Mouse (Mus musculus): ENCODE results near the gene Rarb. TPM values are rescaled to one million over a fixed set of nuclear protein-coding genes. Genes with fewer than 3 reads are reported as not detected.

Rarb gene
- polyA plus RNA-seq, 1 experiment = 0.19 TPM

DNA sequence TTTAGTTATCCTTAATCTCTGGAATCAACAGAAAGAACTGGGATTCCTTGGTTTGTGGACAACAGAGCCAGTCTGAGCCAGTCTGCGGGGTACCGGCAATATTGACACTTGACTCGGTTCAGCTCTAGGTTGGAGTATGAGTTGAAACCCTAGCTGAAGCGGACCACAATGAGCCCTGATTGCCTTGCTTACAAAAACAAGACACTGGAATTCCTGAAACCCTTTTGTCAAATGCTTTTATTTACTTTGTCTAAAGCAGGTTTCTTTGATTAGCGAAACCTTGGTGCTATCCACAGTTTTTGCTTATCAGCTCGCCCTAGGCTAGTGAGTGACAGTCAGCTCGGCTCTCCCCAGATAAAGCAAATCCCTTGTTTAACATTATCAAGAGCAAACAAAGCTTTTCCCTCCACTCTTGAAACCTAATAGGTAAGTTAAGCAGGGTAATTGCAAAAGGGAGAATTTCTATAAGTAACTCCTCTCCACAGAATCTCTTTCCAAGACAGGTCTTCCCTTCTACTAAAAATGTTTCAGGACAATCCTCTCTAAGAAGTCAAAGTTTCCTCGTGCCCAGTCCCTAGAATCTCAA is 246.1 kb downstream of the Rarb start:
- H3K4me2 ChIP-seq (ENCODE audit: low read depth) = no peak overlapping the region
- H3ac ChIP-seq (ENCODE audit: control insufficient read depth, insufficient read length) = no peak overlapping the region
- no peaks in the 10 kb centered on the region for H3K79me2 ChIP-seq (ENCODE audit: control insufficient read depth, insufficient read depth)
- H3K4me3 ChIP-seq = no peak overlapping the region
- H3K27me3 ChIP-seq (ENCODE audit: control insufficient read depth, insufficient read depth, insufficient read length) = no peaks in the 10 kb centered on the region
- no peak for TF ChIP-seq MYOD1 (IDR thresholded peaks at IDR 0.05; ENCODE audit: control insufficient read depth in 1 of 3, insufficient read length in 2 of 3, low read depth in 2 of 3)
- no peaks in the 10 kb centered on the region for H3K36me3 ChIP-seq (ENCODE audit: control insufficient read depth, insufficient read depth)

- H3K4me3 ChIP-seq = no peak overlapping the region
- no peak overlapping the region for H3K4me2 ChIP-seq (ENCODE audit: low read depth)
- no peak for TF ChIP-seq REST (IDR thresholded peaks at IDR 0.05; ENCODE audit: insufficient read depth, insufficient read length)
- no peak for TF ChIP-seq USF1 (IDR thresholded peaks at IDR 0.05; ENCODE audit: low read depth)
- TF ChIP-seq SRF (IDR thresholded peaks at IDR 0.05; ENCODE audit: control insufficient read depth, insufficient read length, low read depth) = no peak
- TF ChIP-seq MYOG (IDR thresholded peaks at IDR 0.05; ENCODE audit: control insufficient read depth in 1 of 3, insufficient read depth in 1 of 3, insufficient read length in 2 of 3, low read depth in 2 of 3) = no peak
- no peak for TF ChIP-seq POLR2AphosphoS2 (IDR thresholded peaks at IDR 0.05; ENCODE audit: insufficient read length, low read depth)
- H3K36me3 ChIP-seq (ENCODE audit: control insufficient read depth, insufficient read depth) = no peaks in the 10 kb centered on the region
- H3K79me2 ChIP-seq (ENCODE audit: control insufficient read depth, insufficient read depth) = no peaks in the 10 kb centered on the region
- no peak overlapping the region for H3ac ChIP-seq (ENCODE audit: control insufficient read depth, insufficient read length)
- H3K27me3 ChIP-seq (ENCODE audit: control insufficient read depth, insufficient read depth, insufficient read length) = no peaks in the 10 kb centered on the region
These were observed 249.4 kb downstream of the Rarb start for GRCm38 (mm10) chr14:16569506-16570001.

GRCm38 (mm10) chr14:16566920-16567319 is 252.0 kb downstream of the Rarb start:
- H3K36me3 ChIP-seq (ENCODE audit: control insufficient read depth, insufficient read depth) = no peaks in the 10 kb centered on the region
- H3ac ChIP-seq (ENCODE audit: control insufficient read depth, insufficient read length) = no peak overlapping the region
- no peaks in the 10 kb centered on the region for H3K79me2 ChIP-seq (ENCODE audit: control insufficient read depth, insufficient read depth)
- H3K4me3 ChIP-seq = no peak overlapping the region
- no peak for TF ChIP-seq REST (IDR thresholded peaks at IDR 0.05; ENCODE audit: insufficient read depth, insufficient read length)
- no peak for TF ChIP-seq MYOG (IDR thresholded peaks at IDR 0.05; ENCODE audit: control insufficient read depth in 1 of 3, insufficient read depth in 1 of 3, insufficient read length in 2 of 3, low read depth in 2 of 3)
- TF ChIP-seq USF1 (IDR thresholded peaks at IDR 0.05; ENCODE audit: low read depth) = no peak
- no peak for TF ChIP-seq TCF3 (IDR thresholded peaks at IDR 0.05; ENCODE audit: insufficient read length, low read depth)
- no peak for TF ChIP-seq MYOD1 (IDR thresholded peaks at IDR 0.05; ENCODE audit: control insufficient read depth in 1 of 3, insufficient read length in 2 of 3, low read depth in 2 of 3)
- no peak for TF ChIP-seq E2F4 (IDR thresholded peaks at IDR 0.05; ENCODE audit: insufficient read depth)
- no peak for TF ChIP-seq SRF (IDR thresholded peaks at IDR 0.05; ENCODE audit: control insufficient read depth, insufficient read length, low read depth)
- TF ChIP-seq TCF12 (IDR thresholded peaks at IDR 0.05; ENCODE audit: insufficient read depth, poor library complexity, severe bottlenecking) = no peak
- H3K27me3 ChIP-seq (ENCODE audit: control insufficient read depth, insufficient read depth, insufficient read length) = no peaks in the 10 kb centered on the region
- no peak overlapping the region for H3K4me2 ChIP-seq (ENCODE audit: low read depth)

GRCm38 (mm10) chr14:16563912-16564311 is 255.0 kb downstream of the Rarb start:
- no peaks in the 10 kb centered on the region for H3K79me2 ChIP-seq (ENCODE audit: control insufficient read depth, insufficient read depth)
- H3K4me2 ChIP-seq (ENCODE audit: low read depth) = no peak overlapping the region
- H3K27me3 ChIP-seq (ENCODE audit: control insufficient read depth, insufficient read depth, insufficient read length) = no peaks in the 10 kb centered on the region
- TF ChIP-seq E2F4 (IDR thresholded peaks at IDR 0.05; ENCODE audit: insufficient read depth) = no peak
- no peak for TF ChIP-seq MAX (IDR thresholded peaks at IDR 0.05; ENCODE audit: low read depth)
- TF ChIP-seq SRF (IDR thresholded peaks at IDR 0.05; ENCODE audit: control insufficient read depth, insufficient read length, low read depth) = no peak
- no peak for TF ChIP-seq CEBPB (IDR thresholded peaks at IDR 0.05; ENCODE audit: insufficient read depth, poor library complexity, severe bottlenecking)
- no peak for TF ChIP-seq POLR2AphosphoS2 (IDR thresholded peaks at IDR 0.05; ENCODE audit: insufficient read length, low read depth)
- no peak for TF ChIP-seq POLR2A (IDR thresholded peaks at IDR 0.05; ENCODE audit: insufficient read length, low read depth)
- TF ChIP-seq TCF3 (IDR thresholded peaks at IDR 0.05; ENCODE audit: insufficient read length, low read depth) = no peak
- no peak for TF ChIP-seq MYOD1 (IDR thresholded peaks at IDR 0.05; ENCODE audit: control insufficient read depth in 1 of 3, insufficient read length in 2 of 3, low read depth in 2 of 3)
- TF ChIP-seq MYOG (IDR thresholded peaks at IDR 0.05; ENCODE audit: control insufficient read depth in 1 of 3, insufficient read depth in 1 of 3, insufficient read length in 2 of 3, low read depth in 2 of 3) = no peak
- TF ChIP-seq USF1 (IDR thresholded peaks at IDR 0.05; ENCODE audit: low read depth) = no peak
- TF ChIP-seq TCF12 (IDR thresholded peaks at IDR 0.05; ENCODE audit: insufficient read depth, poor library complexity, severe bottlenecking) = no peak
- TF ChIP-seq REST (IDR thresholded peaks at IDR 0.05; ENCODE audit: insufficient read depth, insufficient read length) = no peak
- no peak overlapping the region for H3ac ChIP-seq (ENCODE audit: control insufficient read depth, insufficient read length)
- H3K36me3 ChIP-seq (ENCODE audit: control insufficient read depth, insufficient read depth) = no peaks in the 10 kb centered on the region
- no peak overlapping the region for H3K4me3 ChIP-seq

GRCm38 (mm10) chr14:16561496-16562170 is 257.3 kb downstream of the Rarb start:
- TF ChIP-seq MAX (IDR thresholded peaks at IDR 0.05; ENCODE audit: low read depth) (no peak), CEBPB (IDR thresholded peaks at IDR 0.05; ENCODE audit: insufficient read depth, poor library complexity, severe bottlenecking) (no peak), E2F4 (IDR thresholded peaks at IDR 0.05; ENCODE audit: insufficient read depth) (no peak), MYOD1 (IDR thresholded peaks at IDR 0.05; ENCODE audit: control insufficient read depth in 1 of 3, insufficient read length in 2 of 3, low read depth in 2 of 3) (no peak), REST (IDR thresholded peaks at IDR 0.05; ENCODE audit: insufficient read depth, insufficient read length) (no peak), TCF12 (IDR thresholded peaks at IDR 0.05; ENCODE audit: insufficient read depth, poor library complexity, severe bottlenecking) (no peak), USF1 (IDR thresholded peaks at IDR 0.05; ENCODE audit: low read depth) (no peak), SRF (IDR thresholded peaks at IDR 0.05; ENCODE audit: control insufficient read depth, insufficient read length, low read depth) (no peak), TCF3 (IDR thresholded peaks at IDR 0.05; ENCODE audit: insufficient read length, low read depth) (no peak), POLR2AphosphoS2 (IDR thresholded peaks at IDR 0.05; ENCODE audit: insufficient read length, low read depth) (no peak), POLR2A (IDR thresholded peaks at IDR 0.05; ENCODE audit: insufficient read length, low read depth) (no peak), MYOG (IDR thresholded peaks at IDR 0.05; ENCODE audit: control insufficient read depth in 1 of 3, insufficient read depth in 1 of 3, insufficient read length in 2 of 3, low read depth in 2 of 3) (no peak)
- Histone ChIP-seq H3K4me2 (ENCODE audit: low read depth) (no peak overlapping the region), H3K79me2 (ENCODE audit: control insufficient read depth, insufficient read depth) (no peaks in the 10 kb centered on the region), H3K27me3 (ENCODE audit: control insufficient read depth, insufficient read depth, insufficient read length) (no peaks in the 10 kb centered on the region), H3K36me3 (ENCODE audit: control insufficient read depth, insufficient read depth) (no peaks in the 10 kb centered on the region), H3ac (ENCODE audit: control insufficient read depth, insufficient read length) (no peak overlapping the region), H3K4me3 (no peak overlapping the region)
